Mouse (Mus musculus): Measurements from ENCODE around the gene Ccdc152.

Ccdc152 gene

DNA sequence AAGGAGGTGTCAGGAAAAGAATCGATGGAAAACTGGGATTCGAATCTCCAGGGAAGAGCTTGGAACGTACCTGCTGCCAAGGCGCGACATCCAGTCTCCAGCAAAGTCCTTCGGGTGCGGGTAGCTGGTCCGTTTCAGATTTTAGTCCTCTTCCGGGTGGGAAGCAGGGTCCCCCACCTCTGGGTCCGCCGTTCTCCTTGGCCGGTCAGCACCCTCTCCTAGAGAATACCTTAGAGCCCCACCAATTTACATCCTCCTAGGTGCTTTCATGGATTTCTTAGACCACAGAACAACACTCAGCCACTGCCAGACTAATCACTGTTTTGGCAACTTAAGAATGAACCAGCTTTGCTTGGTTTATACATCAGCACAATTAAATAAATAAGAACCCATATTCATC lies at the start of gene Ccdc152:
Ccdc152 (minus strand) TSS at position 101 of the 400 bp plus-strand sequence.
- no peak for DNase-seq (ENCODE audit: low read depth)

GRCm38 (mm10) chr15:3349306-3350064 lies 46.2 kb upstream of the Ccdc152 start:
- DNase-seq (ENCODE audit: low read depth), result no peak

- no peak for DNase-seq (ENCODE audit: low read depth)
These were observed 43.4 kb upstream of the Ccdc152 start for GRCm38 (mm10) chr15:3346682-3347081.

DNA sequence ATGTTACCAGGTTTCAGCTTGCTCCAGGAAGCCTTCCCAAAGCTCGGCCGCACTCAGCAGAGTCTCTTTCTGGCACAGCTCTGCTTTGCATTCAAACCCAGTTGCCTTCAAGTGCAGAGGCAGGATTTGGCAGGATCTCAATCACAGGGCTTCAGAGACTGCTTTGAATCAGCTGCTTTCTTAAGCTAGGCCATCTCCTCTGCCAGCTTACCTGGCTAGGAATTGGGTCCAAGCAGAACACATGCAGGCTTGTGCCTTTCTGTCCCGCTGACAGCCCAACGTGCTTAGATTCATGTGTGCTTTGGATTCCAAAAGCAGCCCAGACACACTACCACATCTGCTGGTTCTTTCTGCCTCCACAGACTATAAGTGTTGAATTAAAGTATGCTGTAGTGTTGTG lies 41.2 kb upstream of the Ccdc152 start:
- DNase-seq (ENCODE audit: low read depth), result no peak

- DNase-seq (ENCODE audit: low read depth), result peak; percentile 34
These were observed 38.7 kb upstream of the Ccdc152 start for GRCm38 (mm10) chr15:3341806-3342582.

DNA sequence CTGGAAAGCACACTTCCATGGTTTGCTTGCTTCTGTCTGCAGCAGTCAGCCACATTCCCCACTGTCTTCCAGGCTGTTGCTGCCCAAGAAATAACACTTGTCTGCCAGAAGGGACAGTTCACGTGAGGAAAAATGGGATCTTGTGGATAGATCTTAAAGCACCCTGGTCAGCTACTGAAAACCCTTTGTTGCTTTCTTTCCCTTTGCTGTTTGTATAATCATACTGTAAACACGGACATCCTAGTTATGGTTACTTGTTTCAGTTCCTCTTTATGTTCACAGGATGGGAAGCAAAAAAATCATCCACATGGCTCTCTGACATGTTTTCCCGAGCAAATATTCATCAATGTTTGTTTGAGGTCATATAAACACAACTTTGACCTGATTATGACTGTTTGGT lies 36.5 kb upstream of the Ccdc152 start:
- DNase-seq (ENCODE audit: low read depth), result no peak

GRCm38 (mm10) chr15:3332517-3332916 lies 29.2 kb upstream of the Ccdc152 start:
- DNase-seq (ENCODE audit: low read depth), result no peak

GRCm38 (mm10) chr15:3331813-3332212 lies 28.5 kb upstream of the Ccdc152 start:
- no peak for DNase-seq (ENCODE audit: low read depth)

GRCm38 (mm10) chr15:3330291-3330690 lies 27.0 kb upstream of the Ccdc152 start:
- DNase-seq (ENCODE audit: low read depth), result no peak

- no peak for DNase-seq (ENCODE audit: low read depth)
These were observed 19.7 kb upstream of the Ccdc152 start for GRCm38 (mm10) chr15:3323041-3323440.

- no peak for DNase-seq (ENCODE audit: low read depth)
These were observed 16.6 kb upstream of the Ccdc152 start for GRCm38 (mm10) chr15:3319929-3320328.

GRCm38 (mm10) chr15:3316617-3317016 lies 13.3 kb upstream of the Ccdc152 start:
- DNase-seq (ENCODE audit: low read depth), result no peak

- DNase-seq (ENCODE audit: low read depth), result peak; percentile 12
These were observed 9.6 kb upstream of the Ccdc152 start for GRCm38 (mm10) chr15:3312937-3313336.

- DNase-seq (ENCODE audit: low read depth), result no peak
These were observed 6.5 kb upstream of the Ccdc152 start for GRCm38 (mm10) chr15:3309856-3310255.

DNA sequence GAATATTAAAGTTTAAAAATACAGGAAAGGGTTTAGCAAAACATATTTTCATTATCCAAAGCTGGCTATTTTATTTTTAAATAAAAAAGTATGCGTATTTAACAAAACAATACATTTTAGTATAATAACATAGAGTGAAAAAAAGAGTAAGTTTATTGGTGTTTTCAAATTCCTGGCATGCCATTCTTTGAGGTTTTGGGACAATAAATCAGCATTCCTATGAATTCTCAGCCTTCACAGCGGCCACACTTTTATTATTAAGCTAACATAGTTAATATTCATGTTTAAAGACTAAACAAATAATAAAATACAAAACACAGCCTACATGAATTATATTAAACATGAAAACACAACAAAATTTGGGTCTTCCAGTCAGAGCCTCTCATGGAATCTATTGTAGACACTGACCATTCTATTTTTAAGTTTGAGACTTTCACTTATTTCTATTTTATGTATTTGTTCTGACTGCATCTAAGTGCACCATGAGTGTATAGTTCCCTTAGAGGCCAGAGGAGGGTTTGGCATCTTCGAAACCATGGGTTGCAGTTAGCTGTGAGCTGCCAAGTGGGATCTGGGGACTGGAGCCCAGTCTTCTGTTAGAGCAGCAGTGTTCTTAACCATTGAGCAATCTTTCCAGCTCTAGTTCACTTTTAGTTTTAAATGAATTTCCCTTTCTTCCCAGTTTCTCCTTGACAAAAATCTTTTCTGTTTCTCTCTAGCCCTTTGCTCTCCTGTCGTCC lies 2.8 kb downstream of the Ccdc152 start:
- DNase-seq (ENCODE audit: low read depth), result peak; percentile 33

- DNase-seq (ENCODE audit: low read depth), result no peak
These were observed 5.7 kb downstream of the Ccdc152 start for GRCm38 (mm10) chr15:3297615-3298014.

- DNase-seq (ENCODE audit: low read depth), result peak; percentile 63
These were observed 7.3 kb downstream of the Ccdc152 start for GRCm38 (mm10) chr15:3295986-3296385.

GRCm38 (mm10) chr15:3293477-3293876 lies 9.8 kb downstream of the Ccdc152 start:
- DNase-seq (ENCODE audit: low read depth), result no peak

- no peak for DNase-seq (ENCODE audit: low read depth)
These were observed 12.9 kb downstream of the Ccdc152 start for GRCm38 (mm10) chr15:3290435-3290834.

DNA sequence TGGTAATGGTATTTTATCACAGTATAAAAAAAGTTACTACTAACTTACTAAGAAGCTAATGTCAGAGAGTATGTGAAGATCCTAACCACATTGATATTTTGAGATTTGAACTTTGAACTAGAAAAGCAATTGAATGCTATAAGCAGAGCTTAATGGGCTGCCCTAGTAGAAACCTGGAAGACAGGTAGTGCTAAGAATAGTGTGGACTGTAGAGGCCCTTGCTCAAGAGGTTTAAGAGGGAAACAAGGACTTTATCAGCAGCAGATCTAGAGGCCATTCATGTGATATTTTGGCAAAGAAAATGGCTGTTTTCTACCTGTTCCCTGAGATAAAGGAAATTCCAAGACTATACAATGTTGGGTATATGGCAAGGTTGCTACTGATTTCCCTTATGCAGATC lies 17.3 kb downstream of the Ccdc152 start:
- no peak for DNase-seq (ENCODE audit: low read depth)

GRCm38 (mm10) chr15:3281737-3282136 lies 21.6 kb downstream of the Ccdc152 start:
- no peak for DNase-seq (ENCODE audit: low read depth)

- peak; percentile 37 for DNase-seq (ENCODE audit: low read depth)
These were observed 22.1 kb downstream of the Ccdc152 start for GRCm38 (mm10) chr15:3281216-3281615.

GRCm38 (mm10) chr15:3279242-3279641 lies 24.1 kb downstream of the Ccdc152 start:
- no peak for DNase-seq (ENCODE audit: low read depth)

Data from NIH3T3 (cell line).